Mouse (Mus musculus) CD4-positive helper T cell, adult 2 months (primary cell): ENCODE measurements at regions not wholly inside any gene's neighbourhood (a gene's known extent, or its start where the extent isn't known, plus 50 kb on each side); places are given as distances from the start of the nearest gene placed in this dataset.

Experiments
- DNase-seq: peaks from one replicate; pipeline ENCODE4 v3.0.0-alpha.2; 2012; ENCODE audit warnings: low read depth, missing footprints, low spot score

- DNase-seq, result no peak
Measured at GRCm38 (mm10) chrX:12219474-12219873, 59.3 kb upstream of the Bcor start.

DNA sequence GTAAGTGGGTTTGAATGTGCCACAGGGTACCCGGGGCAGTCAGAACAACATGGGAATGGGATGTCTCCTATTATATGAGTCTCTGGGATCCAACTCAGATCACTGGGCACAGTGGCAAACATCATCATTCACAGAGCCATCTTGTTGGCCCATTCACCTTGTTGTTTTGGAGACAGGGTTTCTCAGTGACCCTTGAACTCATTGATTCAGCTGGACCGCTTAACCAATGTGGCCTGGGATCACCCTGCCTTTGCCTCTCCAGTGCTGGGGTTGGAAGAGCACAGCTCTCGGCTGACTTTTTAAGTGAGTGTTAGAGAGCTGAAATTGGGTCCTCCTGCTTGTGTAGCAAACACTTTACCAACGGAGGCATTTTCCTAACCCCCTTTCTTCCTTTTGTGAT, 64.2 kb upstream of the Bcor start:
- no peak for DNase-seq

DNA sequence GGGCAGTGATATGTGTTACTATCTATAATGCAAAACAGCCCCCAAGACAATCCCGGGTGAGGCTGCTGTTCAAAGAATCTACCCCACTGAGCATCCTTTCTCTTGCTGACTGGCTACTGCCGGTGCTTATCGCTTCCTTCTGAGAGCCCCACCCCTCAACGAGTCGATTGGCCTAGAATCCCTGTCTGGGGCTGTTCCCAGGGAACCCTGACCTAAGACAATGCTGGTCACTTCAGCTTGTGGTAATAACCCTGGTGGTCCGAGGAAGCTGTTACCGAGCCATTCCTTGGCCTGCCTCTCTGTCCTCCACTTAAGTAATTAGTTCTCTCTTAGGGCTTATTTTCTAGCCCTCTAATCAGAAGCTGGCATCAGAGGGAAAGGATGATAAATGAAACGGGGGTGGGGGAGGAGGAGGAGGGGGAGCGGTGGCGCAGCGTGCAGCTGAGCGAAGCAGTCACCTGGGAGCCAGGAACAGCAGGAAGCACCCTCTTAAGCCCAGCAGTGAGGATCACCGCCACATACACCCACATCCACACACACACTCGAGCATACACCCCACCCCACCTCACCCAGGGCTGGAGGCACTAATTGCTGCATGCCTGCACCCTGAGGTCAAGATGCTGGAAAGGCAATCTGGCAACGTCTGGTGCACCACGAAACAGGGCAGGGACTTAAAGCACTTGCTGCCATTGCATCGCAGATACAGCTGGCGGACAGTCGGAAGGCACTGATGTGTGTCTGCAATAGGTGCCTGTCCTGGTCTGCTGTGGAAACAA, 65.1 kb upstream of the Bcor start:
- no peak for DNase-seq

GRCm38 (mm10) chrX:12225892-12226206, 65.7 kb upstream of the Bcor start:
- DNase-seq, result no peak

DNA sequence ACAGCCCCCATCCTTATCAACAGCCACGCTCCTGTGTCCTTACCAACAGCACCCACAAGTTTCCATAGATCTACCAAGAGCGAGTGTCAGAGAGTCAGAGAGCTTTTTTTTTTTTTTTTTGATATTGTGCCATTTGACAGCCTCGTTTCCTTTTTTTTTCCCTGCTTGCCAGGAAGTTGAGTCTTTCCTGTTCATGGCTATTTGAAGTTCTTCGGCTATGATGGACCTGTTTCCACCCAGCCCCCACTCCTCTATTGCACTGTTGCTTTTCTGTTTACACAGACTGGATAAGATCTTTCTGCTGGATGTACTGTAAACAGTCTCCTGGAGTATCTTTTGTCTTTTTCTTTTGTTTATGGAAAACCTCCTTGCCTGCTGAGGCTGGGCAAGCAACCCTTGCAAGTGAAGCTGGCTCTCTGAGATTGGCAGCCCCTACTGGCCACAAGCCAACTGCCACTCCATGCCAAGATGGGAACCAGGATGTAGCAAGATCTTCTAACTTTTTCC, 80.4 kb upstream of the Bcor start:
- peak; percentile 12 for DNase-seq

DNA sequence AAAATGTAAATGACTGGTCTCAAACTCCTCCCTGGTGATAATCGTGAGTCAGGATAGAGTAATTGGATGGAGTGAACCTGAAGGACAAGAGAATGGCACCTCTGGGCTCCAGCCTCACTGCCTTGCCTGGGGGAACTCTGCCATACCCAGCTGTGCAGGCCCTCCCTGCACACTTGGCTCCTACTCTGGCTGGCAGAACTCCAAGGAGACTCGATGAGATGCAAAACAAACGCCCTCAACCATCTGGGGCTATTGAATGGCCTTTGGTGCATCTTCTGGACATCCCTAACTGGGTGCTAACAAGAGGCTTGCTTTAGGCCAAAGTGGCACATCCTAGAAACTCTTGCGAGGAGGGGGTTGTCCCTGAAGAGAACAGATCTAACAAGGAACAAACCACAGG, 81.6 kb upstream of the Bcor start:
- no peak for DNase-seq

DNA sequence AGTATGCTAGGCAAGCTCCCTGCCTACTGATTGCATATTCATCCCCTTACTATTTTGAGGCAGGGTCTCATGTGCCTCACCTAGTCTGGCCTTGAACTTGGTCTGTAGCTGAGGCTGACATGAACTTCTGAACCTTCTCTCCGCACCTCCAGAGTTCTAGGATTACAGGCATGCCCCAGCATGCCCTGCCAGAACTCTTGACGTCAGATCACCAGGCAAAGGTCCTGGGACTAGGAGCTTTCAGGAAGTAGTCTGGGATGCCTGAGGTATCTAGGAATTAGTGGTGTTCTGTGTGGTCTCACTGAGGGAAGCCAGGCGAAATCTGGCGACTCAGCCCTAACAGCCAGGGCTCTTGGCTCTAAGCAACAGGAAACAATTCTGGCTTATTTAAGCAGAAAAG, 88.9 kb upstream of the Bcor start:
- DNase-seq, result no peak

- DNase-seq, result no peak
Measured at GRCm38 (mm10) chrX:12249911-12250310, 89.8 kb upstream of the Bcor start.

DNA sequence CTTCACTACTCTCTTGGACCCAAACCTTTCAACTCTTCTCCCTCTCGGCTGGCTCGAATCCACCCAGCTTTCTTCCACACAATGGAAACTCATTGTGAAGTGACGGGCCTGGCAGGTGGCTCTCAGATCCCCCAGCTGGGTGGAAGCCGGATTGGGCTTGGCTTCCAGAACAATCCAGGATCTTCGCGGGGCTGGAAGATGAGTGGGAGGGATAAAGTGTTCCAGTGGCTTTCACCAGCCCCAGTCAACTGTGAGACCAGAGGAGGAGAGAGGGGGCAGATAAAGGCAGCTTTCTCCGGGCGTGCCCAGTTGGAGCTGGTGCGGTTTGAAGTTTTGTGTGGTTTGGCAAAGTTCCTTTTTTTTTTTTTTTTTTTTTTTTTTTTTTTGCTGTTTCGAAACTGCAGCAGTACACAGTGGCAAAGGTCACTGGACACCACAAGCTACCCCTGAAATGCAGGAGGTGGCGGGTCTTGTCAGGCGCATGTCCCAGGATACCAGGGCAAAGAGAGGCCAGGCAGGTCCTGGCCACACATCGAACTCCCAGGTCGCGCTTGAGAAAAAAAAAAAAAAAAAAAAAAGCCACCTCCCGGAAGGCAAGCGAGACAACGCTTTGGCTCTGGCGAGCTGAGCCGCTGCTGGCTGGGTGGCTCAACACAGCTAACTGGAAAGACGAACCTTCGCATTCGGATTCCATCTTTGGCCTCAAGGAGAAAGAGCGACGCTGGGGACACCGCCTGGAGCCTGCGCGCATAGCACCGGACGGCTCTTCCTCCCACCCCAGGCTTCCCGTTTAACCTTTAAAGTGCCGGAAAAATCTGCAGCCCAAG, 91.9 kb upstream of the Bcor start:
- peak; percentile 66 for DNase-seq

GRCm38 (mm10) chrX:12252680-12253021, 92.5 kb upstream of the Bcor start:
- DNase-seq, result peak; percentile 5

GRCm38 (mm10) chrX:12256758-12257157, 96.6 kb upstream of the Bcor start:
- DNase-seq, result no peak

GRCm38 (mm10) chrX:12263834-12264233, 103.7 kb upstream of the Bcor start:
- DNase-seq, result no peak

DNA sequence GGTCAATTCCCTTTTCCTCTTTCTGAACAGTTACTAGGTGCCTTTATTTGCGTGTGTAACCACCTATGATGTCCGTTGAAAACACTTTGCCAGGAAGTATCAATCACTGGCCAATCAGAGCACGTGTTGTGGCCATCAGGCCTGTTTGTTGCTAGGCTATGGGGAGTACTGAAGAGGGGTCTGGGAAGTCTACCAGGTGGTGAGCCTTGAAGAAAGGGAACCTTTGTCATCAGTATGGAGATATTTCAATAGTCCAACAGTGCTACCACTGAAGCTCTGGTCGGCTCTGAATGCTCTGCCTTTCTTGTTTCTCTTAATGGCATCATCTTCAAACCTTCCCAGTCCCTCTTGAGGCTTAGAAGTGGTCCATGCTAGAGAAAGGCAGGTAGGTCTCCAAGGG, 124.6 kb upstream of the Bcor start:
- DNase-seq, result no peak

GRCm38 (mm10) chrX:12285141-12285540, 125.0 kb upstream of the Bcor start:
- no peak for DNase-seq

DNA sequence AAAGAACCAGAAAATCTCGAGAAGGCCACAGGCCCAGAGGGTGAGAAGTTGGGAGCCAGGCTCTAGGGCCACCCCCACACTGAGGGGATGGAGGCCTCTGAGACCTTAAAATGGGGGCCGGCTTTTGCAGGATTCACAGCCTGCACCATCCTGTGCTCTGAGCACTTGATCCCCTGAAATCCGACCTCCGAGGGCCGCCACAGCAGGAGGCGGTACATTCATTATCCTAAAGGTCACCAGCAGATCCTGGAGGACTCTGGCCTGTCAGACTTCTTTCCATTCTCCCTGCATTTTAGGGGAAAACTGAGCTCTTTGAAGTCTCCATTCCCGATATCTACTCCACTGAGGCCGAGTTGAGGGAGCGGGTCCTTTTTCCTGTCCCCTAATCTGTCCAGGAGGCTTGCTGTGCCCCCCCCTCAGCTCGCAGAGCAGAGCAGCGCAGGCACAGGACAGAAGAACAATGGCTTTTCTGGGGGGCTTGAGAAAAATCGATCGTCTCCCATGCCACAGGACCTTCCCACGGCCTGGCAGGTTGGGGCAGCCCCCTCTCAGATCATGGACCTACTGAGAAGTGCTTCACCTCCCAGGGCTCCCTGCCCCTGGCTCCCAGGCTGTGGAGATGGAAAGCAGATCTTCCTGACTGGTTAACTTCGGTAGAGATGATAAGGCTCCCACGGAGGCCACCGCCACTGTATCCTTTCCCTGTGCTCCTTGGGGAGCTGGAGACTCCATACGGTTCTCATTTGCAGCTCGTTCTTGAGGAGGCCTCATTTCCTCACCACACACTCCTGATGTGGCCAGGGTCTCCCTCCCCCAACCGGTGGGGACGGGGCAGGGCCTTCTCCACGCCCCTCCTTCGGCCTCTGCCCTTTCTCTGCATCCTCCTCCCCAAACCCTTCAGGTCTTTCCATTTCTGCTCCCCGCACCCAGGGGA, 126.1 kb upstream of the Bcor start:
- no peak for DNase-seq

GRCm38 (mm10) chrX:12286910-12287522, 126.9 kb upstream of the Bcor start:
- no peak for DNase-seq

GRCm38 (mm10) chrX:12287656-12288561, 127.8 kb upstream of the Bcor start:
- DNase-seq, result no peak

DNA sequence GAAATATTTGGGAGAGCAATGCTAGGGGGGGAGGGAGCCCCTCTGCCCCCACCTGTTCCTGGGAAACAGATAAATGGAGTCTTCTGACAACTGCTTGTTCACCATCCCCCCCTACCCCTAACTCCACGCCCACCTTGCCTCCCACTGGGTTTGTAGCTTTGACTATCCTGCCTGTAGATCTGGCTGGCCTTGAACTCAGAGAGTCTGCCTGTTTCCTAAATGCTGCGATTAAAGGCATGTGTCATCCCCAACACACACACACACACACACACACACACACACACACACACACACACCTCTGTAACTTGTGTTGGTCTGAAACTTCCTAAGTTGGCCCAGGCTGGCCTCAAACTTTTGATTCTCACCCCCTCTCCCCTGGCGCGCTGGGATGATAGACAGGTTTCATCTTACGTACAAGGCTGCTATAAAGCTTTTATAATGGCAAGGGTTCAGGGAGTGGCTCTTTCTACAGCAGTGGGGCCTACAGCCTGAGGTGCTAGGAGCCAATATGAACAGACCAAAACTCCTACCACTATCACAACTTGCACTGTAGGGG, 128.5 kb upstream of the Bcor start:
- DNase-seq, result no peak

DNA sequence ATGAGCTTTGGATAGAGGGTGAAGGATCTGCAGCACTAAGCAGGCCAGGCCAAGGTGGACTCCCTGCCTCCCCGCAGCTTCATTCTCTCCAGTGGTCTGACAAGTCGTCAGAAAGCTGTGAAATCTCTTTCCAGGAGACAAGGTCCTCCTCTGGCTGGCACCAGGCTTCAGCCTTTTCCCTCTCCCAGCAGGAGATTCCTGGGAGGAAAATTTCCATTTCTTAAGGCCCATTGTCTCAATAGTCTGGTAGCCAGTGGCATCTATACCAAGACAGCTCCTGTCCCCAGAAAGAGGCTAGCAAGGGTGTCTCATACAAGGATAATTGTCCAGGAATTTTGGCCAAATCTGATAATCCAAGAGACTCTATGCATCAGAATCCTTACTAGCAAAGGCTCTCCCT, 133.0 kb upstream of the Bcor start:
- DNase-seq, result no peak

DNA sequence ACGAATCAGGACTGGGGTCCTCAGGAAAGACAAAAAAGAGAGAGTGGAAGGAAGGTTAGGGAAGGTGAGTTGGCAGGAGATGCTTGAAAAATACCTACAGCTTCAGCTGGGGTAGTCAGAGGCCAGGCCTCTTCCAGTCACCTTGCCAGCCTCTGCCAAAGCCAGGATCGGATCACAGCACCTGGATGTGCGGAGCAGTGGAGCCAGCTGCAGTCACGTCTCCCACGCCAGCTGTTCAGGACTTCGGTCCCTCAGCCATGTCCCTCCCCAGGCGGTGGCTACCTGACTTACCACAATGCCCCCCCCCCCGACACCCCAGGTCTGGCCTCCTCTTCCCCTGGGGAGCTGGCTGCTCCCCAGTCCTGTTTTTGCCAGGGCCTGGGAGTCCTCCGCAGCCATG, 134.3 kb upstream of the Bcor start:
- no peak for DNase-seq
